Mouse (Mus musculus) intestine, embryonic 15.5 days (tissue): ENCODE data around the gene Tmco4. TPM values are rescaled to one million over a fixed set of nuclear protein-coding genes. Genes with fewer than 3 reads are reported as not detected.

Source experiments
- polyA plus RNA-seq: library from polyadenylated mRNA; unstranded; fragments of >200 nt; fragmentation: Nextera tagmentation; extraction: Ambion mirVana; gene quantifications from 2 replicates; pipeline ENCODE4 v1.2.1, GENCODE M21; 2015

Tmco4 gene
- polyA plus RNA-seq, 1 experiment from 2014 or later = 14.1 TPM

Other genes starting within 250 kb of the Tmco4 start
- gene Pla2g2c, start 248.1 kb upstream of the Tmco4 start, polyA plus RNA-seq = 0.23 and 0.25 TPM in 2 replicates
- 1.3 and 1.7 TPM in 2 replicates for gene Ubxn10, start 235.7 kb upstream of the Tmco4 start, polyA plus RNA-seq
- 1.5 and 2.6 TPM in 2 replicates for gene Pla2g2f, start 215.3 kb upstream of the Tmco4 start, polyA plus RNA-seq
- 0.92 and 0.99 TPM in 2 replicates for gene Pla2g2d, start 197.2 kb upstream of the Tmco4 start, polyA plus RNA-seq
- gene Pla2g5, start 109.4 kb upstream of the Tmco4 start, polyA plus RNA-seq = 0.15 and 0.29 TPM in 2 replicates
- not detected in 2 replicates for gene Gm13030, start 98.9 kb upstream of the Tmco4 start, polyA plus RNA-seq
- gene Pla2g2e, start 94.9 kb upstream of the Tmco4 start, polyA plus RNA-seq = not detected in 2 replicates
- gene Otud3, start 58.9 kb upstream of the Tmco4 start, polyA plus RNA-seq = 4.5 and 6.2 TPM in 2 replicates
- gene Rnf186, start 5.8 kb upstream of the Tmco4 start, polyA plus RNA-seq = 79.5 and 98.0 TPM in 2 replicates
- 0.14 and 0.18 TPM in 2 replicates for gene Htr6, start 102.7 kb downstream of the Tmco4 start, polyA plus RNA-seq
- gene Nbl1, start 120.1 kb downstream of the Tmco4 start, polyA plus RNA-seq = 49.5 and 49.9 TPM in 2 replicates
- 640 and 702 TPM in 2 replicates for gene Minos1, start 158.2 kb downstream of the Tmco4 start, polyA plus RNA-seq
- gene Capzb, start 220.0 kb downstream of the Tmco4 start, polyA plus RNA-seq = 410 and 425 TPM in 2 replicates